Mouse (Mus musculus) spleen, postnatal 14 days (tissue): ENCODE data around the gene Robo2.

Experiments
- DNase-seq, 2 experiments: peaks; one replicate each; pipeline ENCODE4 v3.0.0; 2021 to 2022; ENCODE audit warnings: low spot score in 2 of 2

The Robo2 gene

DNA sequence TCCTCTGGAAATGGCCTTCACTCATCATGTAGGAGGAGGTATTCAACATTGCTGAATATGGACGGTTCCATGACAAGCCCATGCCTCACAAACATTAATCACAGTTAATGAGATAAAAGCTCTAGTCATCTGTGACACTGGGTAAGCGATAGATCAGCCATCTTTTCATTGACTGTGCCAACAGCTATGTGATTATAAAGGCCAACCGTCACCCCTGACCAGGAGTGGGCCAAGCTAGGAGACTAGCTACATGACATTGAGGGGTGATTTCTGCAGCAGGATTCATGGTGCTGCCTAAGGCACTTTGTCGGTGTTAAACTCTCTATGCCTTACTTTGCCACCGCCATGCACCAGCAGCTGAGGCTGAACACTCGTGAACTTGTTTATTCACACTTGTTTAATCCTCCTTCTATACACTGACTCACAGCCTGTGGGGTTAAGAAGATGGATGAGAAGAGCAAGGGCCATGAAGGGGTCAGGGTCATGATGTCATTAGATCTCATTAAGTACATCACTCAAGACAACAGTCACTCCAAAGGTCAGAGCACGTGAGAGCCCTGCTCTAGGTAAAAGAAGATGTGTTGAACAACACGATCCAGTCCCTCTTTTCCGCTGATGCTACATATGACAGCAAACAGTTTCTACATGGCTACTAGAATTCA lies 72.5 kb downstream of the Robo2 start:
- DNase-seq, result no peak

- no peak for DNase-seq
Observed at GRCm38 (mm10) chr16:74321666-74322371, 89.8 kb downstream of the Robo2 start.

- DNase-seq, result no peak
Observed at GRCm38 (mm10) chr16:74316150-74316549, 95.5 kb downstream of the Robo2 start.

GRCm38 (mm10) chr16:74313222-74313621 lies 98.4 kb downstream of the Robo2 start:
- DNase-seq, result no peak

DNA sequence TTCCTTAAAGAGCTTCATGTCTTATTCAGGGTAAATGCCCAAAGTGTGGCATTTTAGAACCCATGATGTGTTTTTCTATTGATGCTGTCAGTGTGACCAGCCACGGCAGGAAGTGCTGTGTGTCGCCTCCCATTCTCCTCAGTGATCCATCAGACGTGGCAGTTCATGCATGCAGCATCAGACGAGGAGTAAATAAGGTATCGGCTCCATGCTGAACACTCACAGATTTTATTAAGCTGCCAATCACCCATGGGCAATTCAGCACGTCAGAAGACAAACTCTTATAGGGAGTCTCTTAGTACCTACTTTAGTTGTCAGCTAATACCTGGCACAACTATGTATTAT lies 104.1 kb downstream of the Robo2 start:
- no peak for DNase-seq

GRCm38 (mm10) chr16:74306876-74307542 lies 104.6 kb downstream of the Robo2 start:
- no peak for DNase-seq

DNA sequence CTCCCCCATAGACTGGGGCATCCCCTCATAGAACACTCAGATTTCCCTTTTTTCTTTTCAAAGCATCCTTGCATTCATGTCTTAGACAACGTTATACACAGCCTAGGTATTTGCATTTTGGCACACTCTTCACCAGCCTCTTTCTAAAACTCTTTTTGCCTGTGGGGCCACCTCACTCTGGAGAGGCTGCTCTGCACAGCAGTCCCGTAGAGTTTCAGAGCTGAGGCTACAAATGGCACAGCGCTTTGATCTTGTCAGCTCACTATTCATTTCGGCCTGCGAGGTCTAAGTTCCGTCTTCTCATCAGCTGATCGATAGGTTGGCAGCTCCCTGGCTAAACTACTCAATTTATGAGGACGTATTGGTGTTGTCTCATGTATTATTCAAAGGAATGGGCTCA lies 123.7 kb downstream of the Robo2 start:
- no peak for DNase-seq

DNA sequence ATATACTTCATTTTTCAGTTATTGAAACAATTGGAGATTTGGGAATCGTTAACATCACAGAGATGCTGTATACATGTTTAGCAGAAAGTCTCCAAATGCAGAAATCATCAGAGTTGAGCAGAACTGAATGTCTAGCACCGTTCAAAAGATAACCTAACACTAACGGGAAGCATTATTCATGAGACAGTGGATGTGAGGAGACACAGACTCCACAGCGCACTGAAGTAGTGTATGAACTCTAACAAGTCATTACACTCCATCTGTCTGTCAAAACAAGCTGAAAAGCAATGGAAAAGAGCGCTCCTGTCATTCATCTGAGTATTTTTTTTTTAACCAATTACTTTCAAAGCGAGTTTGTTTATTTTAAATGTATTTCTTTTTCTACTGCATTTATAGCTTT lies 129.1 kb downstream of the Robo2 start:
- DNase-seq, result no peak

- no peak for DNase-seq
Observed at GRCm38 (mm10) chr16:74276855-74277573, 134.6 kb downstream of the Robo2 start.

GRCm38 (mm10) chr16:74274596-74274995 lies 137.0 kb downstream of the Robo2 start:
- no peak for DNase-seq

DNA sequence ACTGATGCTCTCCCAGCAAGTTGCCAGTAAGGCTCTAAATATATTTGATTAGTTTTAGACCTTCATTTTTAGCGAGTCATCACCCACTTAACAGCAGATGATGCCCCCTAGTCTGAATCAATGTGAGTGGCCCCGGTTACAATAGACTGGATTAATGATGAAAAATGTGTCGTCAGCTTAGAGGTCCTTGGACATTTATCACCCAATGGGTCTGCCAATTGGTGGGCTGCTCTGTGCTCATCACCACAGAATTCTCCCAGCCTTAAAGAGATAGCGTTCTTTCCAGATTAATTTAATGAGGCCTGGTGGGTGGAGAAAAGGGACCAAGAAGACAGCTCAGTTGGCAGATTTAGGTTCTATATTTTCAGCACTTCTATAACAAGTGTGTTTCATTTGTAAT lies 138.6 kb downstream of the Robo2 start:
- no peak for DNase-seq

GRCm38 (mm10) chr16:74258241-74258640 lies 153.4 kb downstream of the Robo2 start:
- DNase-seq, result no peak

DNA sequence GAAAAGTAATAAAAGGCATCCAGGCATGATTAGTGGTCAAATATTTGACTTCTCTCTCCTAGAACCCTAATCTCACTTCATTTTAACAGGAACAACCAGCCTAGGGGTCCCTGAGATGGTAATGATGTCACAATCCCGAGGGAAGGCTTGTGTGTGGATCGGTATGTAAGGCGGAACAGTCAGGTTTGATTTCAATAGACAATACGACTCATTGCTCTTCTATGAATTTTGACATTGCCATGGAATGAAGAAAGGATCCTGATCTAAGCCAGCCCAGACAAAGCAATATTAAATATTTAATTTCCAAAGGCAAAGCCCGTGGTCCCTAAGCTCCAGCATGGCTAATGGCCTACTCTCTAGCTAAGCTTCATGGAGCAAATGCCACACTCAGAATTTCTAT lies 167.2 kb downstream of the Robo2 start:
- DNase-seq, result no peak

DNA sequence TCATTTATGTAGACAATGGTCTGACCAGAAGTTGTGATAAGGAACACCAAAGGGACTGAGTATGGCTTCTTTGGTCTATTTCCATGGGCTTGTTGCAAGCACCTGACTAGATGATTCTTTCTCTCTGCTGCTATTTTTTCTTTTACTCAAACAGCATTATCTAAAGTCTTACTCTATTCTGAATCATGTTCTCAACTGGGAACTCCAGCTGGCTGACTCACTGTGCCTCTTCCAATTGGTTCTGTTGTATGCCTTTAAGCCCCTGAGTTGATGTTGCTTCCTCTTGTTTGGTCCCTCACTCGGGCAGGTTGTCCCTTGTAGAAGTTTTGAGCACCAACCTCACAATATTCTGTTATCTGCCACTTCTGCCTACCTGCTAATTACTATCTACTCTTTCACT lies 170.1 kb downstream of the Robo2 start:
- DNase-seq, result no peak

DNA sequence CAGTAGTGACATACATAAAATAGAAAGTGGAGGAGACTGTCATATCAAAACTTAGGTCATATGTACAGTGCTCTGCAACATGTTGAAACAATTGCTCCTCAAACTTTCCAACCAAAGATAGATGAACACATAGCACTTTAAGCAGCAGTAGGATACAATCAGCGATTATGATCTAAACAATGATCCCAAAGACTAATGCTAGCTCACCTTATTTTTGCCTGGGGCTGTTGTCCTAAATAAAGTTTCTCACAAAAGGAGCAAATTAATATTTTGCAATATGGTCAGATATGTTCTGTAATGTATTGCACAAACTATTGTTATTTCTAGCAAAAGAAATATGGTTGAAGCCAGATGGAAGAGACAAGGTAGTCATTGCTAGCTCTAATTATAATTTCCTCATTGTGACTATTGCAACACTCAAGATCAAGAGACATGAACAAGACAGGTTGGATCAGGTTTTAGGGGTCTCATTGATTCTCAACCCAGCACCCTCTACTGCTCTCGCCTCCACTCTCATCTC lies 174.2 kb downstream of the Robo2 start:
- no peak for DNase-seq

- DNase-seq, result no peak
Observed at GRCm38 (mm10) chr16:74234393-74235059, 177.1 kb downstream of the Robo2 start.

DNA sequence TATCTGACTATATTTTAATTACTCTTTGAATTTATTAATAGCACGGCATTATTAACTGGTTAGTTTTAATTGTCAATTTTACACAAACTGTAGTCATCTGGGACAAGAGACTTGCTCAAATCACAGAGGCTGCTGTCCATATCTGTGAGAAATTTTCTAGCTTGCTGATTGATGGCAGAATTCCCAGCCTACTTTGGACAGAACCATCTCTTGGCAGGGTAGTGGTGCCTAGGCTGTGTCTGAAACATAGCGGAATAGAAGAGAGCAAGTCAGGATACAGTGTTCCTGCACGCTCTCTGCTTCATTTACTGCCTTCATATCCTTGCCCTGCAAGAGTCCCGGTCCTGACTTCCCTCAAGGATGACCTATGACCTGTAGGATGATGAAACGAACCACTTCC lies 178.0 kb downstream of the Robo2 start:
- DNase-seq, result no peak

GRCm38 (mm10) chr16:74227285-74227684 lies 184.3 kb downstream of the Robo2 start:
- no peak for DNase-seq

DNA sequence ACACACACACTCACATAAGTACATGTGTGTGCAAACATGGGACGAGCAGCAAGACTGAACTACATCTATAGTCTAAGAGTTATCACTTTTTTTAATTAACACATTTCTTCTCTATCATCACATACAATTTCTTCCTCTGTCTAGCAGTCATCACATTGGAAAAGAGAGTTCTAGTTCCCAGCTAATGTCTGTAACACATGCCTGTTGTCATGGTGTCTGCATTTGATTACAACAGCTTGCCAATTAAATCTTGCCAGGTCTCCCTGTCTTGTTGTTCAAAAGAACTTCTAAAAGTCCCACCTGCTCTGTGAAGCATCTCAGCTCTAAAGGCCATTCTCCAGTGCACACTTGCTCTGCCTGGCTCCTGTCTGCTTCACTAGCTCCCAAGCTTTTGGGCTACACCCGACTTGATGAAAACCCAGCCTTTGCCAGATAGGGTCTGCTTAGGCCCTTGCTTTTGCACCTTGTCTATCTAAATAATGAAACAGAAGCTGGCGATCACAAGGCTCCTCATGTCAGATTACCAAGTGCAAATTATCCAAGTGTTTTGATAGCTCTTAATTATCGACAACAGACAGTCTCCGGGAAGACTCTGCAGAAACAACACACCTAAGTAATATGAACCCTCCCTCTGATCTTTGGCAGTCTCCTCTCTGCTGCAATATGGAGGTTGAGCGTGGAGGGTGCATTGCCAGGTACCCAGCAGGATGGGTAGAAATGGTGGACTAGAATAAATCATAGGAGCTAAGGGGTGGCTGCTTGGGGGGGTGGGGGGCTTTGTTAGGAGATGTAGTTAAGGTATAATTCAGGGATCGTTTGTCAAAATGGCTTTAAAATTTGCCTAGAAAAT lies 186.0 kb downstream of the Robo2 start:
- DNase-seq, result no peak

GRCm38 (mm10) chr16:74222501-74222900 lies 189.1 kb downstream of the Robo2 start:
- no peak for DNase-seq
